Comparison of ENCODE assay signal across 15 mouse cellular contexts in the genomic region with DNA sequence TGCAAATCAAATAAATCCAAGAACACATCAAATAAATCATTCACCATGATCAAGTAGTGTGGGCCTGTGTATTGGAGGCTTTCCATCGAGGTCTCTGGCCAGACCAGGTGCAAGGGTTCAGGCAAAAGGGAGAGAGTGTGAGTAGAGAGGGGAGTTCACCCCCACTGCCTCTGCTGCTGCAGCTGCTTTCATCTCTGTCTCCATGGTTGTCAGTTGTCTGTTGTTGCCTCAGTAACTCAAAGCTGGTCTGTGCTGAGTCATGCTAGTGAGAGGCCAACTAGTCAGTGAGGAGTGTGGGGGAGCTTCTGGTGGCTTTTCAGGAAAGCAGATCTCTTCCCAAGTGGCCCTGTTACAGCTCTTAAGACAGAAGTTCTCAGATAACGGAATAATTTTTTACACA.
DNase-seq lines count a peak whose midpoint lies in the region; ATAC-seq and TF ChIP-seq lines count a peak whose summit lies in the region.
"Had no signal": no experiment of that assay in that cellular context is flagged by ENCODE, and none has a peak within 500 bp of the region (broad histone marks: within the 10 kb centered on the region; RNA-seq: fewer than 3 reads in every experiment).

No protein-coding gene starts in this region.

- peak; percentile 6 for DNase-seq in embryo, embryonic 10 days (ENCODE audit: low spot score)
- DNase-seq in embryo, embryonic 9.5 days (ENCODE audit: extremely low spot score), result no peak
- DNase-seq in left cerebral cortex, postnatal 14 days (ENCODE audit: low spot score in 2 of 2), result peak; percentile 4 to 15
- no peak for DNase-seq in left cerebral cortex, postnatal 36 days (ENCODE audit: low spot score in 2 of 2)
- DNase-seq in brain, embryonic 14.5 days (ENCODE audit: low read depth), result peak; percentile 26
- peak; percentile 5 for DNase-seq in mesoderm, embryonic 11.5 days (ENCODE audit: low read depth, low spot score)
- no peak for DNase-seq in cerebellum, adult 11 months
- DNase-seq: adrenal gland, adult 8-10 months; kidney, postnatal 36 days; lung, postnatal 14 days; thymus, adult 2 months had no signal

- no peak for ATAC-seq in cerebellum, adult (ENCODE audit: insufficient number of reproducible peaks, low FRiP score, low TSS enrichment)
- ATAC-seq: forebrain, embryonic 16.5 days; intestine, postnatal 0 days; midbrain, embryonic 16.5 days had no signal

- no peak for TF ChIP-seq CTCF in brain, embryonic 14.5 days (IDR thresholded peaks at IDR 0.05; ENCODE audit: borderline replicate concordance, extremely low read depth, insufficient read depth, insufficient read length)

- intact Hi-C loops in left cerebral cortex, postnatal 14 days (cut with DNase I), result no loop called here
- intact Hi-C loops in left cerebral cortex, postnatal 36 days (cut with DNase I), result loop anchor here (10.0 kb wide), 1 partner anchor 208 kb away; no protein-coding TSS in a partner anchor

- TF ChIP-seq POLR2A in brain, embryonic 14.5 days (IDR thresholded peaks at IDR 0.05; ENCODE audit: borderline replicate concordance, extremely low read depth, insufficient read depth, insufficient read length, poor library complexity, severe bottlenecking), result no peak

Comparison
In these comparisons a context has a peak if more than half of its experiments do, and no peak if none do; other contexts are left out.
1. DNase-seq: peak in embryo, embryonic 10 days (single experiment), left cerebral cortex, postnatal 14 days (2 of 2), brain, embryonic 14.5 days (single experiment) and mesoderm, embryonic 11.5 days (single experiment); none in embryo, embryonic 9.5 days (single experiment), left cerebral cortex, postnatal 36 days (0 of 2) and cerebellum, adult 11 months (single experiment).